In the genomic region with DNA sequence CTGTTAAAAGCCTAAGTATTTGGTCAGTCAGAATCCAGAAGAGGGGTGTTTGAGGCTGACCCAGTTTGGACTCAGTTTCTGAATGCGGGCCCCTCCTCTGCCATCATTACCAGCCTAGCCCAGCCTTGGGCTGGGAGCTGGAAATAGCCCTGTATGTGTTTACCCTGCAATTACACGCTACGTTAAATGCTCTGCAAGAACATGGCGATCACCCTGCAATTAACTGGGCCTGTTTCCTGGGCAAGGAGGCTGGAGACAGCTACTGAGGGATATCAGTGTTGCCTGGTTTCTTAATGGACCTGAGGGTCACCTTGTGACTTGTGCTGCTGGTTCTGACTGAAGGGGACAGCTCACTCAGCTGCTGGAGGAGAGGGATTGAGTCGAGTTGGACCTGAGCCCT, we compare ENCODE assay signal across 34 mouse cellular contexts. TPM values are rescaled to one million over a fixed set of nuclear protein-coding genes. Genes with fewer than 3 reads are reported as not detected.
"Had no signal": no experiment of that assay in that cellular context is flagged by ENCODE, and none has a peak within 500 bp of the region (broad histone marks: within the 10 kb centered on the region; RNA-seq: fewer than 3 reads in every experiment).

No protein-coding gene starts in this region.

- H3K4me3 ChIP-seq: heart, adult 2 months; heart, embryonic 13.5 days; heart, embryonic 15.5 days; hindbrain, embryonic 13.5 days; hindbrain, embryonic 15.5 days; kidney, embryonic 15.5 days; limb, embryonic 13.5 days; limb, embryonic 15.5 days; liver, embryonic 12.5 days had no signal

- H3K9ac ChIP-seq: heart, embryonic 13.5 days; heart, embryonic 15.5 days; hindbrain, embryonic 13.5 days; hindbrain, embryonic 15.5 days; kidney, embryonic 15.5 days; limb, embryonic 13.5 days; limb, embryonic 15.5 days; liver, embryonic 12.5 days; liver, embryonic 14.5 days had no signal

- H3K36me3 ChIP-seq: heart, embryonic 13.5 days; heart, embryonic 15.5 days; hindbrain, embryonic 13.5 days; hindbrain, embryonic 15.5 days; kidney, embryonic 15.5 days; limb, embryonic 13.5 days; limb, embryonic 15.5 days; liver, embryonic 12.5 days had no signal

- ATAC-seq: hindbrain, postnatal 0 days; intestine, embryonic 16.5 days; liver, embryonic 12.5 days had no signal

- H3K27me3 ChIP-seq: heart, embryonic 13.5 days; heart, embryonic 15.5 days; hindbrain, embryonic 13.5 days; hindbrain, embryonic 15.5 days; kidney, embryonic 15.5 days; limb, embryonic 13.5 days; limb, embryonic 15.5 days; liver, embryonic 12.5 days had no signal

- H3K9me3 ChIP-seq: heart, embryonic 13.5 days; heart, embryonic 15.5 days; hindbrain, embryonic 13.5 days; hindbrain, embryonic 15.5 days; kidney, embryonic 15.5 days; limb, embryonic 13.5 days; limb, embryonic 15.5 days; liver, embryonic 12.5 days had no signal

- H3K4me1 ChIP-seq: heart, embryonic 13.5 days; heart, embryonic 15.5 days; hindbrain, embryonic 13.5 days; hindbrain, embryonic 15.5 days; kidney, embryonic 15.5 days; limb, embryonic 13.5 days; limb, embryonic 15.5 days; liver, embryonic 12.5 days had no signal

- H3K4me2 ChIP-seq: heart, embryonic 11.5 days; heart, embryonic 13.5 days; heart, embryonic 15.5 days; hindbrain, embryonic 13.5 days; hindbrain, embryonic 15.5 days; kidney, embryonic 15.5 days; limb, embryonic 13.5 days; limb, embryonic 15.5 days; liver, embryonic 12.5 days had no signal

- H3K27ac ChIP-seq: heart, adult 2 months; heart, embryonic 13.5 days; heart, embryonic 15.5 days; hindbrain, embryonic 13.5 days; hindbrain, embryonic 15.5 days; hindbrain, postnatal 0 days; kidney, embryonic 15.5 days; kidney, postnatal 0 days; limb, embryonic 13.5 days; limb, embryonic 15.5 days; liver, embryonic 12.5 days; liver, embryonic 14.5 days had no signal

- DNase-seq: gastrocnemius, postnatal 14 days; gastrocnemius, postnatal 36 days; heart, adult 11 months; heart, adult 2 months; heart, postnatal 14 days; heart, postnatal 36 days; kidney, adult 11 months; kidney, adult 2 months; kidney, adult 9 months; kidney, postnatal 14 days; kidney, postnatal 36 days; layer of hippocampus, adult 9-11 months; layer of hippocampus, postnatal 36 days; left cerebral cortex, postnatal 4 days had no signal

RNA-seq across cellular contexts. Expression of a gene that starts 43.9 kb away (rescaled TPM):
- polyA plus RNA-seq: gonadal fat pad, adult 2 months; heart, adult 2 months; heart, embryonic 13.5 days; heart, embryonic 15.5 days; heart, postnatal 0 days; intestine, embryonic 14.5 days; kidney, adult 2 months; kidney, postnatal 0 days; large intestine, adult 2 months; limb, embryonic 11.5 days; limb, embryonic 13.5 days; limb, embryonic 15.5 days; liver, adult 2 months; liver, embryonic 12.5 days; liver, embryonic 14.5 days; liver, embryonic 16.5 days had no signal
